Mouse (Mus musculus): ENCODE data around the gene Stxbp1.

DNA sequence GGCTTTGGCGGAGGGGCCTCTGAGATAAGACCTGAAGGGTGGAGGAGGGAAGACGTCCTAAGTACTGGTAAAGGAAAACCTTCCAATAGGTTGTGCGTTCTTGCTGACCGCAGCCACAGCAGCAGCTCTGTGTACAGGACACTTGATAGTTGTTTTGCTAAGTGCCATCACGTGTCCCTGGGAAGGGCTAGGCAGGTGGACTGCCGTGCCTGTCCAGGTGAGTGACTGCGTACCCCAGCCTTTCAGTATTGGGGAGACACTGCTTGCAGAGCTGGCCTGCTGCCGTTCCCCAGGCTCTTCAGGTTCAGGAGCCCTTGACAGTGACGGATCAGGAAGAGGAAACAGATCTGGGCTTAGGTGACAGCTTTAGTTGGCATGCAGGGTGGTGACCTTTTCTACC lies 44.2 kb upstream of the Stxbp1 start:
- no peak for TF ChIP-seq CTCF (IDR thresholded peaks at IDR 0.05; ENCODE audit: borderline replicate concordance, insufficient read depth, low read depth, low read length)
- TF ChIP-seq POLR2A (IDR thresholded peaks at IDR 0.05; ENCODE audit: borderline replicate concordance, insufficient read depth, low read length), result no peak

All from cerebellum, adult 2 months (tissue).